ENCODE assay signal across 24 mouse cellular contexts in genomic region chr3:103683966-103684319, GRCm38 (mm10). TPM values are rescaled to one million over a fixed set of nuclear protein-coding genes. Genes with fewer than 3 reads are reported as not detected.
DNase-seq lines count a peak whose midpoint lies in the region; ATAC-seq and TF ChIP-seq lines count a peak whose summit lies in the region.
"Had no signal": no experiment of that assay in that cellular context is flagged by ENCODE, and none has a peak within 500 bp of the region (broad histone marks: within the 10 kb centered on the region; RNA-seq: fewer than 3 reads in every experiment).

No protein-coding gene starts in this region.

- H3K4me1 ChIP-seq in heart, embryonic 12.5 days (replicated peaks), result peaks cover 8% of the 10 kb centered on the region; the same call in 1 of the 2 replicates
- H3K4me1 ChIP-seq in neural tube, embryonic 12.5 days, result peaks cover 13% of the 10 kb centered on the region
- peaks cover 9% of the 10 kb centered on the region for H3K4me1 ChIP-seq in midbrain, embryonic 12.5 days
- H3K4me1 ChIP-seq in olfactory bulb, adult 2 months (ENCODE audit: control insufficient read depth, insufficient read depth, low read length), result peaks cover 15% of the 10 kb centered on the region
- H3K4me1 ChIP-seq in lung, adult 2 months (ENCODE audit: control insufficient read depth, insufficient read depth, low read length), result no peaks in the 10 kb centered on the region
- H3K4me1 ChIP-seq: liver, embryonic 15.5 days; megakaryocyte, embryonic 14.5 days had no signal

- 30% methylated on average over 5 of the region's 5 CpGs for WGBS in heart, embryonic 12.5 days
- 29% methylated on average over 5 of the region's 5 CpGs for WGBS in neural tube, embryonic 12.5 days
- WGBS in midbrain, embryonic 12.5 days, result 40% methylated on average over 5 of the region's 5 CpGs
- 45% methylated on average over 5 of the region's 5 CpGs for WGBS in olfactory bulb, adult 2 months
- WGBS in lung, adult 2 months, result 41% methylated on average over 5 of the region's 5 CpGs

- ATAC-seq in heart, embryonic 12.5 days (ENCODE audit: insufficient number of reproducible peaks, low FRiP score), result no peak
- no peak for ATAC-seq in neural tube, embryonic 12.5 days (ENCODE audit: low FRiP score, low read depth)
- no peak for ATAC-seq in midbrain, embryonic 12.5 days (ENCODE audit: low FRiP score, low read depth)
- ATAC-seq: intestine, postnatal 0 days had no signal

- H3K4me3 ChIP-seq in heart, embryonic 12.5 days, result no peak overlapping the region
- no peak overlapping the region for H3K4me3 ChIP-seq in neural tube, embryonic 12.5 days
- no peak overlapping the region for H3K4me3 ChIP-seq in midbrain, embryonic 12.5 days
- no peak overlapping the region for H3K4me3 ChIP-seq in olfactory bulb, adult 2 months (ENCODE audit: insufficient read depth, low read depth, low read length)
- H3K4me3 ChIP-seq in lung, adult 2 months (replicated peaks; ENCODE audit: extremely low read depth, low read depth, low read length), result no peak overlapping the region
- H3K4me3 ChIP-seq: embryonic facial prominence, embryonic 13.5 days; liver, embryonic 15.5 days; megakaryocyte, embryonic 14.5 days had no signal

- H3K27ac ChIP-seq in heart, embryonic 12.5 days (ENCODE audit: poor library complexity, severe bottlenecking), result no peak overlapping the region
- H3K27ac ChIP-seq in neural tube, embryonic 12.5 days, result no peak overlapping the region
- H3K27ac ChIP-seq in midbrain, embryonic 12.5 days (replicated peaks), result peak overlapping the region; percentile 15; the same call in 1 of the 2 replicates
- H3K27ac ChIP-seq in olfactory bulb, adult 2 months (ENCODE audit: insufficient read depth, low read depth, low read length), result peak overlapping the region; percentile 72
- H3K27ac ChIP-seq: embryonic facial prominence, embryonic 13.5 days; liver, embryonic 15.5 days had no signal

- no peak overlapping the region for H3K9ac ChIP-seq in heart, embryonic 12.5 days
- no peak overlapping the region for H3K9ac ChIP-seq in neural tube, embryonic 12.5 days
- H3K9ac ChIP-seq in midbrain, embryonic 12.5 days (replicated peaks), result no peak overlapping the region
- H3K9ac ChIP-seq: liver, embryonic 15.5 days had no signal

- H3K9me3 ChIP-seq in heart, embryonic 12.5 days (replicated peaks), result 0 out of 2 replicates have a peak, but pooled peaks cover under 1% of the 10 kb centered on the region
- no peaks in the 10 kb centered on the region for H3K9me3 ChIP-seq in neural tube, embryonic 12.5 days
- no peaks in the 10 kb centered on the region for H3K9me3 ChIP-seq in midbrain, embryonic 12.5 days
- H3K9me3 ChIP-seq: embryonic facial prominence, embryonic 13.5 days; liver, embryonic 15.5 days had no signal

- intact Hi-C loops in heart, postnatal 25 days (cut with DNase I), result no loop called here

- peaks cover 16% of the 10 kb centered on the region for H3K27me3 ChIP-seq in heart, embryonic 12.5 days (replicated peaks)
- H3K27me3 ChIP-seq in neural tube, embryonic 12.5 days (replicated peaks), result no peaks in the 10 kb centered on the region
- H3K27me3 ChIP-seq in midbrain, embryonic 12.5 days, result no peaks in the 10 kb centered on the region

- DNase-seq in heart, postnatal 25 days (ENCODE audit: low spot score), result no peak
- DNase-seq in neural tube, embryonic 10.5 days (ENCODE audit: extremely low spot score, low spot score), result no peak
- DNase-seq in lung, adult 2 months, result no peak
- DNase-seq in embryo, embryonic 10 days (ENCODE audit: low spot score), result no peak
- DNase-seq: B cell, adult 2 months; gastrocnemius, postnatal 25 days; heart, postnatal 4 days; lung, postnatal 10 days had no signal

- peak overlapping the region; percentile 58 for H3K4me2 ChIP-seq in heart, embryonic 12.5 days
- H3K4me2 ChIP-seq in neural tube, embryonic 12.5 days (replicated peaks), result peak overlapping the region; percentile 48
- peak overlapping the region; percentile 37; the same call in 1 of the 2 replicates for H3K4me2 ChIP-seq in midbrain, embryonic 12.5 days (replicated peaks)
- H3K4me2 ChIP-seq: liver, embryonic 15.5 days had no signal

- TF ChIP-seq POLR2A in olfactory bulb, adult 2 months (IDR thresholded peaks at IDR 0.05; ENCODE audit: insufficient read depth, low read depth, low read length), result no peak
- no peak for TF ChIP-seq POLR2A in lung, adult 2 months (IDR thresholded peaks at IDR 0.05; ENCODE audit: borderline replicate concordance, extremely low read depth, low read depth, low read length)

- H3K36me3 ChIP-seq in heart, embryonic 12.5 days, result no peaks in the 10 kb centered on the region
- no peaks in the 10 kb centered on the region for H3K36me3 ChIP-seq in neural tube, embryonic 12.5 days
- no peaks in the 10 kb centered on the region for H3K36me3 ChIP-seq in midbrain, embryonic 12.5 days
- H3K36me3 ChIP-seq: embryonic facial prominence, embryonic 13.5 days; liver, embryonic 15.5 days had no signal

- TF ChIP-seq CTCF in olfactory bulb, adult 2 months (IDR thresholded peaks at IDR 0.05; ENCODE audit: insufficient read depth, low read depth, low read length), result no peak
- TF ChIP-seq CTCF in lung, adult 2 months (IDR thresholded peaks at IDR 0.05; ENCODE audit: insufficient read depth, low read length), result no peak

RNA-seq across cellular contexts. Expression of gene Atg4a-ps, which starts 38.1 kb away (rescaled TPM):
- polyA plus RNA-seq in heart, embryonic 12.5 days (2016; fragmentation: Nextera tagmentation; extraction: Ambion mirVana), result not detected in 2 replicates
- 1 to 10 TPM in 1 of 2 experiments, not detected in 1; 1.8 TPM for total RNA-seq in heart, postnatal 25 days (2021)
- polyA plus RNA-seq in neural tube, embryonic 12.5 days (2016; fragmentation: Nextera tagmentation; extraction: Ambion mirVana), result not detected in 2 replicates
- polyA plus RNA-seq in midbrain, embryonic 12.5 days (2016; fragmentation: Nextera tagmentation; extraction: Ambion mirVana), result 0.26 TPM in 1 of 2 replicates, not detected in the other
- not detected in 2 replicates for polyA plus RNA-seq in olfactory bulb, adult 2 months (2012; ENCODE audit: insufficient read depth, insufficient read length, low replicate concordance, missing spikeins)
- polyA plus RNA-seq in lung, adult 2 months (2012; rRNA removed), result not detected in 2 replicates
- polyA plus RNA-seq: stomach, embryonic 14.5 days had no signal

RNA-seq across cellular contexts. Expression of gene Olfml3, which starts 53.9 kb away (rescaled TPM):
- 19.5 and 20.5 TPM in 2 replicates for polyA plus RNA-seq in heart, embryonic 12.5 days (2016; fragmentation: Nextera tagmentation; extraction: Ambion mirVana)
- 1 to 10 TPM; 5.4 to 5.7 TPM for total RNA-seq in heart, postnatal 25 days (2021)
- 15.1 and 15.6 TPM in 2 replicates for polyA plus RNA-seq in neural tube, embryonic 12.5 days (2016; fragmentation: Nextera tagmentation; extraction: Ambion mirVana)
- polyA plus RNA-seq in midbrain, embryonic 12.5 days (2016; fragmentation: Nextera tagmentation; extraction: Ambion mirVana), result 6.6 and 10.7 TPM in 2 replicates
- polyA plus RNA-seq in olfactory bulb, adult 2 months (2012; ENCODE audit: insufficient read depth, insufficient read length, low replicate concordance, missing spikeins), result not detected in 2 replicates
- 56.3 and 80.9 TPM in 2 replicates for polyA plus RNA-seq in lung, adult 2 months (2012; rRNA removed)

RNA-seq across cellular contexts. Expression of gene Gm10964, which starts 55.2 kb away (rescaled TPM):
- not detected in 2 replicates for polyA plus RNA-seq in heart, embryonic 12.5 days (2016; fragmentation: Nextera tagmentation; extraction: Ambion mirVana)
- total RNA-seq in heart, postnatal 25 days (2021), result not detected
- not detected in 2 replicates for polyA plus RNA-seq in neural tube, embryonic 12.5 days (2016; fragmentation: Nextera tagmentation; extraction: Ambion mirVana)
- polyA plus RNA-seq in midbrain, embryonic 12.5 days (2016; fragmentation: Nextera tagmentation; extraction: Ambion mirVana), result not detected in 2 replicates
- not detected in 2 replicates for polyA plus RNA-seq in olfactory bulb, adult 2 months (2012; ENCODE audit: insufficient read depth, insufficient read length, low replicate concordance, missing spikeins)
- not detected in 2 replicates for polyA plus RNA-seq in lung, adult 2 months (2012; rRNA removed)
- total RNA-seq: adrenal gland, postnatal 25 days; ES-E14; gastrocnemius, postnatal 25 days; heart, postnatal 4 days; layer of hippocampus, adult 8-10 months; left cerebral cortex, adult 2 months had no signal
- polyA plus RNA-seq: cerebellum, adult 2 months; embryonic facial prominence, embryonic 13.5 days; intestine, postnatal 0 days; limb, embryonic 14.5 days; liver, embryonic 15.5 days; neural tube, embryonic 11.5 days; stomach, embryonic 14.5 days had no signal

Comparison
In these comparisons a context has a peak if more than half of its experiments do, and no peak if none do; other contexts are left out.
1. H3K27ac ChIP-seq: peak in midbrain, embryonic 12.5 days (single experiment) and olfactory bulb, adult 2 months (single experiment); none in heart, embryonic 12.5 days (single experiment) and neural tube, embryonic 12.5 days (single experiment).
2. Peak in every context shown above with its lines, with median percentiles within 50 percentile points of each other: H3K4me2 ChIP-seq.